Mouse (Mus musculus): ENCODE data around the gene Hrnr. TPM values are rescaled to one million over a fixed set of nuclear protein-coding genes. Genes with fewer than 3 reads are reported as not detected.

The Hrnr gene
- not detected in 2 replicates for polyA plus RNA-seq (2015; fragmentation: Nextera tagmentation; extraction: Ambion mirVana)

DNA sequence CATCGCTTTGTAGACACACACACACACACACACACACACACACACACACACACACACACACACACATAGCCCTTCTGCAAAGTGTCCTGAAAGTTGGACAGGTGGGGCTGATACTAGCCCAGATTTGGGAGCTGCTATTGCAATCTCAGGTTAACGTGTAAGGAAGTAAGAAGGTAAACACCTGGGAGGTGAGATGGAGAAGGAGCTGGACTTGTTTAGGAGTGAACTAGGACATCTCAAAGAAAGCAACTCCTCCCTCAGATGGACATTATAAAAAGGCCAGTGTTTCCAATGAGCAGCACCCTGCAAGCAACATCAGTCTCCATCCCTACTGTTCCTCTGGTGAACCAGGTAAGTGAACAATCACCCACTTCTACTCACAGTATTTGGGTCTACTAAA, at the start of gene Hrnr:
Hrnr (plus strand) TSS at position 301 of the 400 bp plus-strand sequence.
- no peaks in the 10 kb centered on the region for H3K4me1 ChIP-seq (ENCODE audit: control insufficient read depth, insufficient read depth, low read length)
- WGBS, result 62% methylated on average over 2 of the region's 2 CpGs
- no peak within 1 kb of the TSS for H3K9ac ChIP-seq (ENCODE audit: low read depth, low read length)
- no peak for ATAC-seq
- no peak within 1 kb of the TSS for H3K4me3 ChIP-seq (ENCODE audit: low read depth, low read length)
- H3K27me3 ChIP-seq (ENCODE audit: control insufficient read depth, insufficient read depth, low read depth, low read length), result no peaks in the 10 kb centered on the region
- no peaks in the 10 kb centered on the region for H3K9me3 ChIP-seq (replicated peaks; ENCODE audit: control insufficient read depth, low read length, poor library complexity, severe bottlenecking)
- no peak within 1 kb of the TSS for H3K4me2 ChIP-seq (ENCODE audit: low read length)
- no peaks in the 10 kb centered on the region for H3K36me3 ChIP-seq (ENCODE audit: control insufficient read depth, insufficient read depth, low read length)
- H3K27ac ChIP-seq (ENCODE audit: low read length), result no peak within 1 kb of the TSS

DNA sequence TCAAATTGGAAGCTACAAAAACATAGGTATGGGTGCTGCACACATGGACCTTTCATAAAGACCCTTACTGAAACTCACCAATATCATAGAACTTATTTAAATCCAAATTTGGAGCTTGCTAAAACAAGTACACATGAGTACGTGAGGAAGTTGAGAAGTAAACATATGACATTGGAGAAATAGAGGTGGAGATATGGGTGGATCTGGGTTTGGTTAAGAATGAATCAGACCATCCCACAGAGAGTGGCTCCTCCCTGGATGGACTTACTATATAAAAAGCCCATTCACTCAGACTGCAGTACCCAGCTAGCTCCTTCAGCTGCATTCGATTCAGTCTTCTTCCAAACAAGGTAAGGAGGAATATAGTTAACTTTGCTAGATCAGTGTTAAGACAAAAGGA, 46.3 kb upstream of the Hrnr start, which contains the start of gene Flg:
Flg (plus strand) TSS at position 301 of the 400 bp plus-strand sequence.
- Histone ChIP-seq H3K27me3 (ENCODE audit: control insufficient read depth, insufficient read depth, low read depth, low read length) (no peaks in the 10 kb centered on the region), H3K4me1 (ENCODE audit: control insufficient read depth, insufficient read depth, low read length) (no peaks in the 10 kb centered on the region), H3K36me3 (ENCODE audit: control insufficient read depth, insufficient read depth, low read length) (no peaks in the 10 kb centered on the region), H3K27ac (ENCODE audit: low read length) (no peak within 1 kb of the TSS), H3K4me3 (ENCODE audit: low read depth, low read length) (no peak within 1 kb of the TSS), H3K4me2 (ENCODE audit: low read length) (no peak within 1 kb of the TSS), H3K9ac (ENCODE audit: low read depth, low read length) (no peak within 1 kb of the TSS), H3K9me3 (replicated peaks; ENCODE audit: control insufficient read depth, low read length, poor library complexity, severe bottlenecking) (no peaks in the 10 kb centered on the region)
- ATAC-seq, result no peak
- 92% methylated on average over 2 of the region's 2 CpGs for WGBS

DNA sequence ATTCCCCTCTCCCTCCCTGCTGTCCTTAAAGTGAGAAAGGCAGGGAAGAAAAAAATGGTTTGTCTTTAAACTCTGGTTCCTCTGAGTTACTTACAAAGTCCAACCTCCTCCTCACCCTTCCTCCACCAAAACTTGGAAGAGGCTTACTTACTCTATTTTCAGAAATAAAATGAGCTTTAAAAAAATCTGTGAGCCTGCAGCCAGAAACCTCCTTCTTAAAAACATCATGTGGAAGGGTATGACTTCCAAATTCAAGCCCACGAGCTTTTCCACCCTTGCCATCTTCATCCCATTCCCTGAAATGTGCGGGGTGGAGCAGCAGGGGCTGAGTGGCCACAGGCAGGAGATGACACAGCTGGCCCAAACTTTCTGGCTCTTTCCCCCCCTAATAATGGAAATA, 22.0 kb upstream of the Hrnr start:
- Histone ChIP-seq H3K27me3 (ENCODE audit: control insufficient read depth, insufficient read depth, low read depth, low read length) (no peaks in the 10 kb centered on the region), H3K4me2 (ENCODE audit: low read length) (no peak overlapping the region), H3K36me3 (ENCODE audit: control insufficient read depth, insufficient read depth, low read length) (no peaks in the 10 kb centered on the region), H3K9ac (ENCODE audit: low read depth, low read length) (no peak overlapping the region), H3K4me3 (ENCODE audit: low read depth, low read length) (no peak overlapping the region), H3K27ac (ENCODE audit: low read length) (no peak overlapping the region), H3K4me1 (ENCODE audit: control insufficient read depth, insufficient read depth, low read length) (no peaks in the 10 kb centered on the region), H3K9me3 (replicated peaks; ENCODE audit: control insufficient read depth, low read length, poor library complexity, severe bottlenecking) (no peaks in the 10 kb centered on the region)
- ATAC-seq, result no peak
- 88% methylated on average over 2 of the region's 2 CpGs for WGBS

DNA sequence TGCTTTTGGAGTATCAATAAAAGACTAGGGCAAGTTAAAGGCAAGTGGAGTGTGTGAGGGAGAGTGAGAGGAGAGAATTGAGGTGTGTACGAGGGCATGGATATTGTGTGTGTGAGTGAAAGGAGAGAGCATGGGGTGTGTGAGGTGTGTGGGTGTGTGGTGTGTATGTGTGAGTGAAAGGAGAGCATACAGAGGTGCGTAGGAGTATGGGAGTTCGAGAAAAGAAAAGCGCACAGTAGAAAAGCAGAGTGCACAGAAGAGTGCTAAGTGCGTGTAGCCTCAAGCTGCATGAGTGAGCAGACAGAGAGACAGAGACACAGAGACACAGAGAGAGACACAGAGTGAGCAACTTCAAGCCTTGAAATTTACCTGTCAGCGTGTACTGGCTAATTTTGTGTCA, 19.7 kb upstream of the Hrnr start:
- Histone ChIP-seq H3K4me3 (ENCODE audit: low read depth, low read length) (no peak overlapping the region), H3K4me2 (ENCODE audit: low read length) (no peak overlapping the region), H3K9ac (ENCODE audit: low read depth, low read length) (no peak overlapping the region), H3K27me3 (ENCODE audit: control insufficient read depth, insufficient read depth, low read depth, low read length) (no peaks in the 10 kb centered on the region), H3K4me1 (ENCODE audit: control insufficient read depth, insufficient read depth, low read length) (no peaks in the 10 kb centered on the region), H3K27ac (ENCODE audit: low read length) (no peak overlapping the region), H3K36me3 (ENCODE audit: control insufficient read depth, insufficient read depth, low read length) (no peaks in the 10 kb centered on the region), H3K9me3 (replicated peaks; ENCODE audit: control insufficient read depth, low read length, poor library complexity, severe bottlenecking) (no peaks in the 10 kb centered on the region)
- 91% methylated on average over 6 of the region's 6 CpGs for WGBS
- no peak for ATAC-seq

DNA sequence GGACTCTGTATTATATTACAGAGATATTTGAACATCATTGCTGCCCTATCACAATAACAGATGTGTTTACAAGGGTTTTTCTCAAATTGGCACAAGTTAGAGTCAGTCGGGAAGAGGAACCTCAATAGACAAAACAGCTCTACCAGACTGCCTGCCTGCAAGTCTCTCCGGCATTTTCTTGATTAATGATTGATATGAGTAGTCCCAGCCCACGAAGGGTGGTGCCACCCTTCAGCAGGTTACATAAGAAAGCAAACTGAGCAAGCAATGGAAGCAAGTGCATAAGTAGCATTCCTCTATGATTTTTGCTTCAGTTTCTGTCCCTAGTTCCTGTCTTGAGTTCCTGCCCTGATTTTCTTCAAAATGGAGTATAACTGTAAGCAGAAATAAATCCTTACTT, 17.7 kb upstream of the Hrnr start:
- no peaks in the 10 kb centered on the region for H3K4me1 ChIP-seq (ENCODE audit: control insufficient read depth, insufficient read depth, low read length)
- H3K27me3 ChIP-seq (ENCODE audit: control insufficient read depth, insufficient read depth, low read depth, low read length), result no peaks in the 10 kb centered on the region
- H3K4me2 ChIP-seq (ENCODE audit: low read length), result no peak overlapping the region
- H3K9ac ChIP-seq (ENCODE audit: low read depth, low read length), result no peak overlapping the region
- H3K36me3 ChIP-seq (ENCODE audit: control insufficient read depth, insufficient read depth, low read length), result no peaks in the 10 kb centered on the region
- no peak overlapping the region for H3K4me3 ChIP-seq (ENCODE audit: low read depth, low read length)
- ATAC-seq, result no peak
- 80% methylated on average over 3 of the region's 3 CpGs for WGBS
- H3K27ac ChIP-seq (ENCODE audit: low read length), result no peak overlapping the region
- no peaks in the 10 kb centered on the region for H3K9me3 ChIP-seq (replicated peaks; ENCODE audit: control insufficient read depth, low read length, poor library complexity, severe bottlenecking)

DNA sequence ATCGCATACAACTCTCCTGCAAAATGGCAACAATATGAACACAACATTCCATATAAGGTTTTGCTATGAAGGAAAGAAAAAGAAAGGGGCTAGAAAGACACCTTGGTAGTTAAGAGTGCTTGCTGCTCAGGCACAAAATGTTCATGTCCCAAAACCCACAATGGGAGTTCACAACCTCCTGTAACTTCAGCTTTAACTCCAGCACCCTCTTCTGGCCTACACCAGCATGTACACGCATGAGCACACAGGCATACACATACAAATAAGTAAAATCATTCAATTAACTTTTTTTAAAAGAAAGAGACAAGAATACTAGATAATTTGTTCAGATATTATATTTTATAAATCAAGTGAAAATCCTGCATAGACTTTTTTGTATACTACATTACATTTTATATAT, 13.4 kb upstream of the Hrnr start:
- Histone ChIP-seq H3K27ac (ENCODE audit: low read length) (no peak overlapping the region), H3K4me3 (ENCODE audit: low read depth, low read length) (no peak overlapping the region), H3K4me1 (ENCODE audit: control insufficient read depth, insufficient read depth, low read length) (no peaks in the 10 kb centered on the region), H3K9me3 (replicated peaks; ENCODE audit: control insufficient read depth, low read length, poor library complexity, severe bottlenecking) (no peaks in the 10 kb centered on the region), H3K4me2 (ENCODE audit: low read length) (no peak overlapping the region), H3K36me3 (ENCODE audit: control insufficient read depth, insufficient read depth, low read length) (no peaks in the 10 kb centered on the region), H3K9ac (ENCODE audit: low read depth, low read length) (no peak overlapping the region), H3K27me3 (ENCODE audit: control insufficient read depth, insufficient read depth, low read depth, low read length) (no peaks in the 10 kb centered on the region)
- 81% methylated on average over 2 of the region's 2 CpGs for WGBS
- no peak for ATAC-seq

DNA sequence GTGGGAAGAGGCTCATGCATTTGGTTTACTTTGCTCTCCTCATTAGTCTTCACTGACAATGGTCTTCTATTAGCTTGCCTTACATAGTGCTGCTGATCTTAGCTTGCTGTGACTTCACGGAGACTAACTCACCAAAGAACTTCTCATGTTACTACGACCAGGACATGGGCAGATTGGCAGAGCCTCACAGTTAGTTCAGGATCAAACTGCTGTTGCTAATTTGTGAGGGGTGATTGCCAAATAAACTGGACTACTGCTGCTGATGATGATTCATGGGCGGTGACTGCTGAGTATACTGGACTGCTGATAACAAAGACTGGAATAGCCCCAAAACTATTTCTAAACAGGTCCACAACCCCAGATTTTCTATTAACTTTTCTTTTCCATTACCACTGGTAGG, 8.2 kb upstream of the Hrnr start:
- Histone ChIP-seq H3K27ac (ENCODE audit: low read length) (no peak overlapping the region), H3K9me3 (replicated peaks; ENCODE audit: control insufficient read depth, low read length, poor library complexity, severe bottlenecking) (no peaks in the 10 kb centered on the region), H3K4me2 (ENCODE audit: low read length) (no peak overlapping the region), H3K4me1 (ENCODE audit: control insufficient read depth, insufficient read depth, low read length) (no peaks in the 10 kb centered on the region), H3K27me3 (ENCODE audit: control insufficient read depth, insufficient read depth, low read depth, low read length) (no peaks in the 10 kb centered on the region), H3K9ac (ENCODE audit: low read depth, low read length) (no peak overlapping the region), H3K4me3 (ENCODE audit: low read depth, low read length) (no peak overlapping the region), H3K36me3 (ENCODE audit: control insufficient read depth, insufficient read depth, low read length) (no peaks in the 10 kb centered on the region)
- ATAC-seq, result no peak
- 87% methylated on average over 3 of the region's 3 CpGs for WGBS

DNA sequence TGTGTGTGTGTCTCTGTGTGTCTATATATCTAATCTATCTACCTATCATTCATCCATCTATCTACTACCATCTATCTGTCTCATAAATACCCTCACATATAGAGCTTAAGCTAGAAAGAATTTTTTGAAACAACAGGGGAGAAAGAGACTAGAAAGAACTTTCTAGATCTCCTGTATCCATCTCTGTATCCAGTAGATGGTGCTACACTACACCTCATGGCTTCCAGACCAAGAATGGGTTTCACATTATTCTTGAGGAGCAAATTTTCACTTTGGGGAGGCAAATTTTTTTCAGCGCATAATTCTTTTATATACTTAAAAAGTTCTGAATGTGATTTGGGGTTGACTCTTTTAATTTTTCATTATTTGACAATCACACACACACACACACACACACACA, 5.2 kb upstream of the Hrnr start:
- Histone ChIP-seq H3K27ac (ENCODE audit: low read length) (no peak overlapping the region), H3K9me3 (replicated peaks; ENCODE audit: control insufficient read depth, low read length, poor library complexity, severe bottlenecking) (no peaks in the 10 kb centered on the region), H3K9ac (ENCODE audit: low read depth, low read length) (no peak overlapping the region), H3K4me3 (ENCODE audit: low read depth, low read length) (no peak overlapping the region), H3K4me1 (ENCODE audit: control insufficient read depth, insufficient read depth, low read length) (no peaks in the 10 kb centered on the region), H3K4me2 (ENCODE audit: low read length) (no peak overlapping the region), H3K36me3 (ENCODE audit: control insufficient read depth, insufficient read depth, low read length) (no peaks in the 10 kb centered on the region), H3K27me3 (ENCODE audit: control insufficient read depth, insufficient read depth, low read depth, low read length) (no peaks in the 10 kb centered on the region)
- no peak for ATAC-seq
- 96% methylated on average over 1 of the region's 1 CpGs for whole genome bisulfite sequencing

DNA sequence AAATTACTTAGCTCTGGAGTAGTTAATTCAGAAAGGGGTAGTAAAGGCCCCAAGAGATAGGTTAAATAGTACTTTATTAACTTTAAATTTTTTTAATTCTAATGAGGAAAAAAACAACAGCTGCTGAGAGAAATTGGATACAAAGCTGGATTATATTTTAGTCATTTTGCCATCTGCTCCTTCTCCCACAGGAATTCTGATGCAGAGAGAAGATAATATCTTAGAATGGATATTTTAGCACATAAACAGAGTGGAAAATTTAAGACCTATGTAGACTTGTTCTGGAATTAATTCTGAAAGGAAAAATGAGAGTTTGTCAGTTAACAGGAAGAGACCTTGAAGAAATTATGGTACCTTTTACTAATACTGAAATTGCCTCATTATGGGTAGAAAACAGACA, 18.2 kb downstream of the Hrnr start:
- H3K27ac ChIP-seq (ENCODE audit: low read length), result no peak overlapping the region
- H3K4me3 ChIP-seq (ENCODE audit: low read depth, low read length), result no peak overlapping the region
- H3K4me1 ChIP-seq (ENCODE audit: control insufficient read depth, insufficient read depth, low read length), result no peaks in the 10 kb centered on the region
- H3K36me3 ChIP-seq (ENCODE audit: control insufficient read depth, insufficient read depth, low read length), result no peaks in the 10 kb centered on the region
- ATAC-seq, result no peak
- H3K27me3 ChIP-seq (ENCODE audit: control insufficient read depth, insufficient read depth, low read depth, low read length), result no peaks in the 10 kb centered on the region
- H3K4me2 ChIP-seq (ENCODE audit: low read length), result no peak overlapping the region
- no peaks in the 10 kb centered on the region for H3K9me3 ChIP-seq (replicated peaks; ENCODE audit: control insufficient read depth, low read length, poor library complexity, severe bottlenecking)
- H3K9ac ChIP-seq (ENCODE audit: low read depth, low read length), result no peak overlapping the region

DNA sequence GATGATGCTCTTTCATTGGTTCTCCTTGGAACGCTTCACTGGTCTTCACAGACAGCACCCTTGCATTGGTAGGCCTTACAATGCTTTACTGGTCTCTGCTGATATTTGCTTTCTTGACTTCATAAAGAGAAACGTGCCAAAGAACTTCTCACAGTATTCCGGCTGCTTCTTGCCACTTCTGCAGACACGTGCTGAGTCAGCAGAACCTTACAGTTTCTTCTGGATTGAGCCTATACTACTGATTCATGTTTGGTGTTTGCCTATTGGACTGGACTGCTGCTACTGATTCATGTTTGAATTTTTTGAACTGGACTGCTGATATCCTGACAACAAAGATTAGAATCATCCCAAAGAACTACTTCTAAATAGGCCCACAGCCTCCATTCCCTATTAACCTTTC, 20.5 kb downstream of the Hrnr start:
- Histone ChIP-seq H3K4me1 (ENCODE audit: control insufficient read depth, insufficient read depth, low read length) (no peaks in the 10 kb centered on the region), H3K4me2 (ENCODE audit: low read length) (no peak overlapping the region), H3K27ac (ENCODE audit: low read length) (no peak overlapping the region), H3K36me3 (ENCODE audit: control insufficient read depth, insufficient read depth, low read length) (no peaks in the 10 kb centered on the region), H3K4me3 (ENCODE audit: low read depth, low read length) (no peak overlapping the region), H3K9me3 (replicated peaks; ENCODE audit: control insufficient read depth, low read length, poor library complexity, severe bottlenecking) (no peaks in the 10 kb centered on the region), H3K9ac (ENCODE audit: low read depth, low read length) (no peak overlapping the region), H3K27me3 (ENCODE audit: control insufficient read depth, insufficient read depth, low read depth, low read length) (no peaks in the 10 kb centered on the region)
- ATAC-seq, result no peak
- 88% methylated on average over 4 of the region's 4 CpGs for WGBS
